Mouse (Mus musculus) B cell, adult 2 months (primary cell): ENCODE results near the gene Fbxo7.
"Not testable (repeated sequence)": the region's sequence is repeated elsewhere in the genome, so short reads cannot be mapped to it uniquely, and the experiment has no call there.

Source experiments
- DNase-seq, 2 experiments: peaks; one replicate each; pipeline ENCODE4 v3.0.0; 2022

Gene Fbxo7

DNA sequence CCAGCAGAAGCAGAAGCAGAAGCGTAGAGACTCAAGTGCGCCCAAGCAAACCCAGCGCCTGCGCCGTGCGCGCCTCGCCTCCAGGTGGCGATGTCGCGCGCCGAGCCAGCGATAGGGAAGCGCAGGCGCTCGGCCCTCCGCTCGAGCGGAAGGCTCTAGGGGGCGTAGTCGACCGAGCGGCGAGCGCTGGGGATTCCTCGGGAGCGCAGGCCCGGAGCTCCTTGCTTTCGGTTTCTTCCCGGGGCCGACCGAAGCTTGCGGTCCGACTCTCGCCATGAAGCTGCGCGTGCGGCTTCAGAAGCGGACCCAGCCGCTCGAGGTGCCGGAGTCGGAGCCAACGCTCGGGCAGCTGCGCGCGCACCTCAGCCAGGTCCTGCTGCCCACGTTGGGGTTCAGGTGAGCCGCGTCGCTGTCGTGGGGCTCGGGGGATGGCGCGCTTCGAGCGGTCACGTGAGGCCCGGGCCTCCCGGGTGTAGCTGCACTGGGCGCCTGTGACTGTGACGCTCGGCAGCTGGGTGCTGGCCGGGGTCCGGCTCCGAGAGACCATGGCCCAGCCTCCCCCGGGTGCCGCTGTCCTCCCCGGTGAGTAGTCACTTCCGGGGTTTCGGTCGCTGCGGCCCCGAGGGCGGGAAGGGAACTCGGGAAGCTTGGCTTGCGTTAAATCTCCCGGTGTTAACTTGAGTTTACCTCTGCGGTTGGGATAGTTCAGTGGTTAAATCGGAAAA, at the start of gene Fbxo7:
Gene Fbxo7 (plus strand): TSS at position 224 of the 725 bp plus-strand sequence.
- DNase-seq: peak; percentile 84 to 87

DNA sequence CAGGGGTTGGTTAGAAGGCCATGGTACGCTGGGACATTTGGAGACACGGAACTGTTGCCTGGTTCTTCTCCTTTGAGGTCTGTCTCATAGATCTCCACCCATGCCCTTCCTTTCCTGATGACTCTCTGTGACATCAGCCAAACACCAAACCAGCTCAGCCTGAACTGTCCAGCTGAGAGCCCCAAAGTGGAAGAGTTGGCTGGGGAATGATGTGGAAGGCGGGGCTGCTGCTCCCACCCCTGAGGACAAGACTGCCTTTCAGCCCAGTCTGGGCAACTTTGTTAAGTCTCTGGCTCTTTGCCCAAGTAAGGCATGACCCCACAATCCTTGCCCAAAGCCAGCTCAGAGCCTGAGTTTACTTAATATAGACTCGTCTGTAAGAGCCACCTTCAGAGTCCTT, 48.9 kb upstream of the Fbxo7 start:
- DNase-seq: no peak

DNA sequence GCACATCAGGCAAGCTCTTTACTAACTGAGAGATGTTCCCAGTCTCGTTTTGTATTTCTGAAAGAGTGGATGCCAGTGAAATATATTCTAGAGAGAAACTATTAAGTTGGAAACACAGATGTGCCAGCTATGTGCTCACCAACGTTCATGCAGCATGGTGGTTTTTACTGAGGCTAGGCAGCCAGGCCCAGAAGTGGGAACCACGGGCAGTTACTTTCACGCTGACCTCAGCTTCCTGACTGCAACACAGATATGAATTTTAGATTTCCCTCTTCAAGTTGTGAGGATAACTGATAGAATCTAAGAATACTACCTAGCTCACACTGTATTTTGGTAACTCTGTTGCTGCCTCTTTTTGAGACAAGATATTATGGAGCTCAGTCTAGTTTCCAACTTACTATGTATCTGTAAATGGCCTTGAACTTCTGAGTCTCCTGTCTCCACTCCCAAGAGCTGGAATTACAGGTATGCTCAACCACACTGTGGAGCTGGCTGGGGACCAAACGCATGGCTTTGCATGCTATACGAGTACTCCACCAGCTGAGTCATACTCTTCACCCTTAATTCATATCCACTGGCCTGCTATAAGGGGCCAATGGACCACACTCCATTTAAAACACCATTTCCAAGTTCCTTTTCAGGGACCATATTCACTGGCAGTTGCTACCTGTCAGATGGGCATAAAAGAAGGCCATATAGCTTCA, 32.2 kb upstream of the Fbxo7 start:
- no peak for DNase-seq

DNA sequence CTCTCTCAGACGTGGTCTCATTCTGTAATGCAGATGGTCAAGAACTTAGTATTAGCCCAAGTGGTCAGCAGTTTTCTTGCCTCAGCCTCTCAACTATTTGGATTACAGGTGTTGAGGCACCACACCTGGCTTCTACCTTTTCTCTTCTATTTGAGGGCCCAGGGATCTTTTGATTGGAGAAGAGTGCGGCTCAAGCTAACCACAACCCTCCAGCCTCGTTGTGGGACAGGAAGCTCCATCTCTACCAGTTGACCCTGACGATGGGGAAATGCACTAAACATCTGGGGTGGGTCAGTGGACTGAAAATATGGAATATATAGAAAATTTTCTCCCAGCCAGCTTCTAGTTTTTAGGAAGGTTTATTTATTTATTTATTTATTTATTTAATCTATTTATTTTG, 29.4 kb upstream of the Fbxo7 start:
- no peak for DNase-seq

DNA sequence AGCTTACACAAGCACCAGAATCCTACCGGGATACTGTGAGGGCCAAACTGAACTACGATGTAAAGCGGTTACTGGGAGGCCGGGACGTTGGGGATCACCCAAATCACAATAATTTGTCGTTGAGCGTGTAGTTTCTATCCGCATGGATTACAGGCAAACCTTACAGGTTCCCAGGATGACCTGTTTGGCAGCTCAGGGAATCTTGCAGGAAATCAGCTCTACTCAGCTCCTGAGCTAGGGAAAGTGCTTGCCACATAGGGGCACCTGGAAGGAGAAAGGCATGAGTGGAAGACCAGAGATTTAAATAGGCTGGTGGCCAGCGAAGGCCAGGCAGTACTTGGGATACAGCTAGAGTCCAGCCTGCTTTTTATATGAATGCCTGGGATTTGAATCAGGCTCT, 27.9 kb upstream of the Fbxo7 start:
- DNase-seq: no peak

DNA sequence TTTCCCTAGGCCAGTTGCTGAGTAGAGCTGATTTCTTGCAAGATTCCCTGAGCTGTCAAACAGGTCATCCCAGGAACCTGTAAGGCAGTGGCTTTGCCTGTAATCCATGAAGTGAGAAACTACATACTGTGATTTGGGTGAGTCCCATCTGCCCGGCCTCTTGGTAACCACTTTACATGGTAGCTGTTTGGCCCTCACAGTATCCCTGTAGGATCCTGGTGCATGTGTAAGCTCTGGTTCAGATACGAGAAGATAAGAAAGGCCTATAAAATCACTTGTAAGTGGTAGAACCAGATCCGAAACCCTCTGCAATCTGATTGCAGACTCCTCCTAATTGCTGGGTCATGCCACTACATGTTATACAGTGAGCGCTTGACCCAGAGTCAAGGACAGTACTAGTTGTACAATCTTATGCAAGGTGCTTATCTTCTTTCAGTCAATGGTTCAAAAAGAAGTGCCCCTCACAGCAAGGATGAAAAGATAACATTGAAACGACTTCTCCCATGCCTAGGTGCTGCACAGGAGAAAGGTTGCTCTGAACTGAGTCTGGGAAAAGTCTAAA, 27.1 kb upstream of the Fbxo7 start:
- DNase-seq: no peak

DNA sequence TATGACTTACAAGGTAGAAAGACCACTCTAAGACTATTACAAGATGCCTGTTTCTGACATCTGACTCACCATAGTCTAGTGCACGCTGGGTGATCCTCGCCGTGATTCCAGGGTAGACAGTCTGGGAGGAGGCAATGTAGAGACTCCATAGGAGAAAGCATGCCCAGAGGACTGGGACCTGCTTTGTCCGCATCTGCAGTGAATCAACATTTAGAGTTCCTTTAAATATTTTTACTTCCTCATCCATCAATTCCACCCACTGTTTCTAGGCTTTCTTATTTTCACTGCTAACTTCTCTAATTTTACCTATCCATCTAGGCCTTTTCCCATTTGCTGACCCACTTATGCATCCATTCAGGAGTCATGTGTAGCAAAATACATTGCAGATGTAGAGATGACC, 21.3 kb upstream of the Fbxo7 start:
- DNase-seq: no peak

DNA sequence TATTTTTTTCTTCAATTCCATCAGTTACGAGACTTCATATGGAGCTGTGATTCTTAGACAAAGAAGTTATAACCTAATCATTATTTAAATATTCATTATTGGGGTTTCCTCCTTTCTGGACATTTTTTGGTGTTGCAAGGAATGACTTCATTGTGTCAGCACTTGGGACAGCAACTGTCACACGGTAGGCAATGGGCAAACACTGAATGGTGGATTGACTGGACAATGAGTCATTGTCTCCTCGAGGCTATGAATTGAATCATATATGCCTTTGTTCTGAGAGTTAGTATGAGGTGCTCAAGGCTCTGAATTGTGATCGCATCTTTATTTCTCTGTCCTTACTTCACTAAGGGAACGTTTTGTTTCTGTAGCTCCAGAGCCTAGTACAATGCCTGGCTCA, 15.3 kb upstream of the Fbxo7 start:
- no peak for DNase-seq

DNA sequence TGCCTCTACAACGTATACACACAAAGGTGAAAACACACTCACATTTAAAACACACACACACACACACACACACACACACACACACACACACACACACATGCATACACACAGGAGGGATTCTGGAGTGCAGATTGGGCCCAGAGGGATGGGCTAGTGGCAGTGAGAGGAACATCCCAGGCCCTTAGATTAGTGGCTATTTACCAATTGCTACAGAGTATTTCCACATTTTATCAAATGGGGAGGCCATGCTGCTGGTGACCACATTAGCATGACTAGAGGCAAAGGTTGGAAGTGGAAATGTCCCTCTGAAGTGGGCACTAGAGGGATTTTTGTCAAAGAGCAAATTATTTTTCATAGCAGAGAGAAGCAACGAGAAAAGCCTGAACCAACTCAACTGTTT, 12.1 kb upstream of the Fbxo7 start:
- DNase-seq: no peak

DNA sequence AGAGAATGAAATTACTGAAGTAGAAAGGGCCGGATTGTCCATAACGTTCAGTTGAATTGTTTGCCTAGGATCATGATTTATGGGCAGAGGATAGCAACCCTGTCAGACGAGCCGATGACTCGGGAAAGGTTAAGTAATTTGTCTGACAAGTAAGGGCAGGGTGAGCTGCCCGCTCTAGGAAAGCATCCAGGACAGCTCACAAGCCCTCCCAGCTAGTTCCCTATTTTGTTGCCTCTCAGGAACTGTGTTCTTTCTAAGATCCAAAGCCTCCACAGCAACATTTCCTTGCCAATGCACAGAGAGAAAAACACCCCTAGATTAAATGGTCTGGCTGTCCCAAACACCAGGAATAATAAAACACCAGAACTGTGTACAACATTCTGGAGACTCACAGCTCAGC, 11.1 kb upstream of the Fbxo7 start:
- DNase-seq: no peak

DNA sequence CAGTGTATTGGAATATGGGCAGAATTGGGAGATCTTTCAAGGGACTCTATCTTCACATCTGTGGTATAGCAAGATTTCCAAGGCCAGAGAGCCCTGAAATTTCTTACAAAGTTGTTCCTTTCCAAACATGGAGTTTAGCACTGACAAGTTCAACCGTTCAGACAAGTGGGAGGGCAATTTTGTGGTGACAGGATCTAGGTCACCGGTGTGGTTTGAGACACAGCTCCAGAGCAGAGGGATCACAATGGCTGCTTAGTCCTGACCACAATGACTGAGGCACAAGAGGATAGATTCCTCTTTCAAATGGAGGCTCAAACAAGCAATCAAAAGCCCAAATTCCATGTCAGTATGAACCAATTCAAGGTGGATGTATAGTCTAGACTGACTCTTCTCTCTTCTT, 10.6 kb upstream of the Fbxo7 start:
- DNase-seq: no peak

DNA sequence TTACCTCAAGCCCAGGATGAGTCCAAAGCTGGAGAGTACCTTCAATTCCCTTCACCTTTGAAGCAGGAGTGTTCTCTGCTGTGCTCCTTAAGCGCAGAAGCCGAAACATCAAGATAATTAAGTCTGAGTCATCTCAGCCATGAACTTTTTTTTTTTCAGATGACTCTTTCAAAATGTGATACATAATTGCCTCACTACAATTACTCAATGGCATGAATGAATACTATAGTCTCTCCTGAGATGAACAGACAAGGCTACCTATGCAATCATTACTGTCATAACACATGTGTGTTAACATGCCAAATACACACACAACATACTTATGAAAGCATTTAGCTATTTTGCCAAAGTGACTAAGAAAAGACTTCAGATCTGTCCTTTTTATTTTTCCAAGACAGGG, 10.0 kb upstream of the Fbxo7 start, which contains the start of gene Bpifc:
Gene Bpifc (minus strand): TSS at position 115 of the 400 bp plus-strand sequence.
- DNase-seq: no peak

DNA sequence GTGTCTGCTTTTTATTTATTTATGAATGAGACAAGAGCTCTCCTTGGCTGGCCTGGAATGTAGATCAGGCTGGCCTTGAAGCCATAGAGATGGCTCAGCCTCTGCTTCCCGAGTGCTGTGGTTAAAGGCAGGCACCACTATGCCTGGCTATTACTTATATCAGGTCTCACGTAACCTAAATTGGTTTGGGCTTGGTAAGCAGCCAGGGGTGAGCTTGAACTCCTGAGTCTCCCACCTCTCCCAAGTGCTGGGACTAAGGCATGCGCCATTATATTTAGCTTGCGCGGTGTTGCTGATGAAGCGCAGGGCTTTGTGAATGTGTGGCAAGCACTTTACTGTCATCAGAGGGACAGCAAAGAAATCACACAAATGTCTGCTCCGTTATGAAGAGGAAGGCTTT, 4.0 kb upstream of the Fbxo7 start:
- DNase-seq: no peak

DNA sequence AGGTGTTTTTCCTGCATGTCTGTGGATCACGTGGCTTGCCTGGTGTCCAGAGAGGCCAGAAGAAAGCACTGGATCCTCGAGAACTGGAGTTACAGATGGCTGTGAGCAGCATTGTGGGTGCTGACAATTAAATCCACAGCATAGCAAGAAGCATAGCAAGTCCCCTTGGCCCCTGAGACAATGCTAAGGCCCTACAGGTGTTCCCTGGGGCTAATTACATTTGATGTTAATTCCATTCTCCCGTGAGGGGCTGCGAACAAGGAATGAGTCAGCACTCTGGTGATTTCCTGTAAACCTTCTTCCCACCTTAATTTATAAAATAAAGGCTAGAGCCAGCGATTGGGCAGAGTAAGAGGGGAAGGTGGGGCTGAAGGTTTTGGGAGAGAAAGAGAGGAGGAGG, 3.0 kb upstream of the Fbxo7 start:
- no peak for DNase-seq

DNA sequence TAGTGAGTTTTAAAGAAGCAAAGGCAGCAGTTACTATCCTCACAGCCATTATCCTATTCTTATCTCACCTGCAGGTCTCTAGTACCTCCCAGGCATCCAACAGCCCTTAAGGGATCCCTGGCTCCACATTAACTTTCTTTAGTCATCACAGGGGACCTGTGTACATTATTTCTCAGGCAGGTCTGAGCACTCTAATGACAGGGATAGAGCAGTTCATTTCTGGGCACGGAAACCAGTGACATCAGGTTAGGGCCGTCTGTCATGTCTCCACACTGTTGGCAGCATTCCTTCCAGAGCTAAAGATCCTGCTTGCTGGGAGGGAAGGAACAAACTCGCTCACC, 394 bp upstream of the Fbxo7 start:
- DNase-seq: no peak

DNA sequence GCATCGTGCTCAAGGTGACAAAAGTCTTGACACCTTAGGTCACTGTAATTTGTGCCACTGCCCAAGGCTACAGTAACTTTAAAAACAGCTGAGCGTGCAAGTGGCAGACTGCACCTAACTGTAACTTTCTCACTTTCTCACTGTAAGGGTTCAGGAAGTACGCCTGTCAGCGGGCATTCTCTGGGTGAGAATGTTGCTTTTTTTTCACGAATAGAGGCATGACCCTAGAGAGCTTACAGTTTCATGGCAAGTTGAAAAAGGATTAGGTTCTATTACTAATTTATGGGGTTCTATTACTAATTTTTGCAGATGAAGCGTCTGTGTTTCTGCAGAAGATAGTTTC, 673 bp downstream of the Fbxo7 start:
- no peak for DNase-seq

DNA sequence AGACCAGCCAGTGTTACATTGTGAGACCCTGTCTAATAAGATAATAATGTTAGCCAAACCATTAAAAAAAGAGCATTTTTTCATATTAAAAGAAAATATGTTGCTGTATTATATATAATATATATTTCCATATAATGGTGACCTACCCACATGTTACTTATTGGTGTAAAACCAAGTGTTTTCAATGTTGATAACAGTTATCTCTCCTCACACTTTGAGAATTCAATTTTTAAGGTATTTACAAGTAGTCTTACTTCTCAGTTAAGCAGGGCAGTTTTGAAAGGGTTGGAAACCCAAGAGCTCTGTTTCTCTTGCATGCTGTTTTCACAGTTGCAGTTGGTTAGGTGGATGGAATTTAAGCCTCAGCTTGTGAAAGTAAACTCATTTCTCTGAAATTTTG, 1.4 kb downstream of the Fbxo7 start:
- no peak for DNase-seq

DNA sequence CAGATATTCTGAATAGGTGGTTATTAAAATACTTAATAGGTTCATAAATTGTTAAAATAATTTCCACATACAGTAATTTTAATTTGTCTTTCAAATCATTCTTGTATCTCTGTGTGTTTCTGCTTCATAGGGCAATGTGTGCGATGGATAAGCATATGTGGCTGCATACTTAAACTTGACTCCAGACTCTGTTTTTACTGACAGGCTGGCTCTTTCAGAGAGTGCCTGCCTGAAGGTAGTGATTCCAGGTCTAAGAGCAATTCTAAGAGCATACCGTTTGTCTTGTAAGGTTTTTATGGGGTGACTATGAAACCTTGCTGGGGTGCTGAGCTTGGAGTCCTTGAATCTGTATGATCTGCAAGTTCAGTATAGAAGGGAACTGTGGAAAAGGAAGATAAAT, 4.1 kb downstream of the Fbxo7 start:
- no peak for DNase-seq

DNA sequence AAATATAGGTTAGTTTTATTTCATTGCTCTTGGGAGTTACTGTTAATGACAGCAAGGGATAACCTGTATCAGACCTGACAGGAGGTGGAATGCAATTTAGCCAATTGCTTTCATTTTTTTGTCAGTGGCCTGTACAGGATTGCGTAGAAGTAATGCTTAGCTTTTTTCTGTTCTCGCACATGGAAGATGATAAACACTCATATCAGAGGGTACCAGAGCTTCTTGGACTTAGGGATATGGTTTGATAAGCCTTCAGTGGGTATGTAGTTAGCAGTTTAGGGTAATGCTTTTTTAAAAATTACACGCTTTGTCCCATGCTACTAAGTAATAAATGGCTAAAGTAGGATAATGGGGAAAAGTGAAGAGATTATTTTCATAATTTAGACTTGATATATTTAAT, 4.6 kb downstream of the Fbxo7 start:
- DNase-seq: no peak

DNA sequence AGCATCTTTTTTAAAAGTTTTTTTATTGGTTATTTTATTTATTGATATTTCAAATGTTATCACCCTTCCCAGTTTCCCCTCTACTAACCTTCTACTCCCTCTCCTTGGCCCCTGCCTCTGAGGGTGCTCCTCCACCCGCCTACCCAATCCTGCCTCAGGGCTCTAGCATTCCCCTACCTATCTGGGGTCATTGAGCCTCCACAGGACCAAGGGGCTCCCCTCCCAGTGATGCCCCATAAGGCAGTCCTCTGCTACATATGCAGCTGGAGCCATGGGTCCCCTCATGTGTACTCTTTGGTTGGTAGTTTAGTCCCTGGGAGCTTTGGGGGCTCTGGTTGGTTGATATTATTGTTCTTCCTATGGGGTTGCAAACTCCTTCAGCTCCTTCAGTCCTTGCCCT, 5.0 kb downstream of the Fbxo7 start:
- not testable (repeated sequence) for DNase-seq

DNA sequence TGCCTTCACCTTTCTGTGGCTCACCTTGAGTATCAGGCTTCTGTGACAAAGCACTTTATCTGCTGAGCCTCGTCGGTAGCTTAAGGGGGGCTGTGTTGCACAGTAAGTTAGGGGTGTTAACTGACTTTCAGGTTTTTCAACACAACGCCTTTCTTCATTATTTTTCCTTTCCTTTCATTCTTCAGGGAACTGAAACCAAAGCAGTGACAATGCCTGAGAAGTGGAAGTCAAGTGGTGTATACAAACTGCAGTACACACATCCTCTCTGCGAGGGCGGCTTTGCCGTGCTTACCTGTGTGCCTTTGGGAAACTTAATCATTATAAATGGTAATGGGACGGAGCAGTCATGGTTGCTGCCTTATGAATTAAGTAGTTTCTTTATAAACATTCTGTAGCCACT, 9.0 kb downstream of the Fbxo7 start:
- no peak for DNase-seq

DNA sequence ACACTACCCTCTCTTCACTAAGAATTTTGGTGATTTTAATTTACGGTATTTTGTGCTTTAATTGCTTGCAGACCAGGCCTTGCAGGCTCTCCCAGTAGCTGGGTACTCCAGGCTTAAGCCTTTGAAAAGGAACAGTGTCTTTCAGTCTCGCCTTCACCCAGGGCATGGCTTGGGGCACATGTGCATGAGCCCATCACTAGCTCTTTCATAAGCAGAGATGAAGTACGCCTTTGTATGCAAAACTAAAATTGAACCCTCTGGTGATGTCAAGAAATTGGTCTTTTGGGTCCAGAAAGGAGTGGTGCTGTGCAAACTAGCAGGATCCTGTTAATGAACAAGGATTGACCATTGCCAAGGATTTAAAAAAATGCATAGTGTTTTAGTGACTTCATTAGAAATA, 10.7 kb downstream of the Fbxo7 start:
- no peak for DNase-seq

DNA sequence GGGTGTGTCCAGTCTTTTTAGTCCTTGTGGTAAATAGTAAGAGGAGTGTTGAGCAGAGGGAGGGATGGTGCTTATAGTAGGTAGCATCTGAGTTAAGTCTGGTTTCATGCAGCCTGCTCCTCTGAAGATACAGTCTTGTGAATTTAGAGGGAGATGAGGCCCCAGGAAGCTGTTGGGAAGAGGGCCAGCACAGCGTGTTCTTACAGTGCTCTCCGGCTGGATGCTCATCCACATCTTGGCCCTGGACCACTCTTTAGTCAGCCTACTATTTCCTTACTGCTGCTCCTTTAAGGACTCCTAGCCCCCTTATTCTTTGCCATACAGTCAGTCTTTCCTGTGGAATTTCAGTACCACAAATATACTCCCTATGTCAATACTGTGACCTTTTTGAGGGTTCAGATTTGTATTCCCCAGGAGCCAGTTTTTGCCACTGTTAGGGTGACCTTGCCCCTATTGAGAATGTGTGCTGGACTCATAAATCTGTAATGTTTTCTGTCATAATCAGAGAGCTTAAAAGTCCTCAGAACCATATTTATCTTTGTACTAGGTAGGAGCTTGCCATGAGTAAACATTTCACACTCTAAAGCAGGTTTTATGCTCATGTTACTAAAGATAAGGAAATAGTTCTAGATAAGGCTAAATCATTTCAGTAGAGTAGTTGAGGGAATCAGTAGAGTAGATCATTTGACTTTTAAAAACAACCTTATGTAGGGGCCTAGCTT, 12.4 kb downstream of the Fbxo7 start:
- no peak for DNase-seq

DNA sequence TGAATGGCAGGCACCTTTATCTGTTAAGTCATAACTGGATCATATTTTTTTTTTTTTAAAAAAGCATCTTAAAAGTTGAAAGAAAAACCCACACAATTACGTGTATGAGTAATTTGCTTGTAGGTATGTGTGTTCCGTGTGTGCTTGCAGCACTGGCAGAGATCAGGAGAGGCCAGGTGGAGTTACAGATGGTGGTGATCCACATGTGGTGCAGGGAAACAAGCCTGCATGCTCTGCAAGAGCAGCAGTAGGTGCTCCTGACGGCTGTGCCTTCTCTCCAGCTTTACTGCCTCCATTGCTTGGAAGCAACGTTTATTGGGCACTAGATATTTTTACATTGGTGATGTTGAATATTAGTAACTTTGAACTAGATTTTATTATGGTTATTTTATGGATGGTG, 21.9 kb downstream of the Fbxo7 start:
- DNase-seq: no peak
